Mouse (Mus musculus) olfactory bulb, adult 2 months (tissue): ENCODE results near the gene Trp53rkb.

Experiments
- CTCF ChIP-seq: fragments of 200-500 bp; IDR thresholded peaks from 2 replicates; pipeline ENCODE4 v1.5.1; 2012; ENCODE audit warnings: low read depth, mild to moderate bottlenecking, low read length, moderate library complexity; ENCODE audit not compliant: insufficient read depth
- POLR2A ChIP-seq: fragments of 200-500 bp; IDR thresholded peaks from 2 replicates; pipeline ENCODE4 v1.6.1; 2012; ENCODE audit warnings: mild to moderate bottlenecking, low read depth, low read length, moderate library complexity; ENCODE audit not compliant: insufficient read depth

DNA sequence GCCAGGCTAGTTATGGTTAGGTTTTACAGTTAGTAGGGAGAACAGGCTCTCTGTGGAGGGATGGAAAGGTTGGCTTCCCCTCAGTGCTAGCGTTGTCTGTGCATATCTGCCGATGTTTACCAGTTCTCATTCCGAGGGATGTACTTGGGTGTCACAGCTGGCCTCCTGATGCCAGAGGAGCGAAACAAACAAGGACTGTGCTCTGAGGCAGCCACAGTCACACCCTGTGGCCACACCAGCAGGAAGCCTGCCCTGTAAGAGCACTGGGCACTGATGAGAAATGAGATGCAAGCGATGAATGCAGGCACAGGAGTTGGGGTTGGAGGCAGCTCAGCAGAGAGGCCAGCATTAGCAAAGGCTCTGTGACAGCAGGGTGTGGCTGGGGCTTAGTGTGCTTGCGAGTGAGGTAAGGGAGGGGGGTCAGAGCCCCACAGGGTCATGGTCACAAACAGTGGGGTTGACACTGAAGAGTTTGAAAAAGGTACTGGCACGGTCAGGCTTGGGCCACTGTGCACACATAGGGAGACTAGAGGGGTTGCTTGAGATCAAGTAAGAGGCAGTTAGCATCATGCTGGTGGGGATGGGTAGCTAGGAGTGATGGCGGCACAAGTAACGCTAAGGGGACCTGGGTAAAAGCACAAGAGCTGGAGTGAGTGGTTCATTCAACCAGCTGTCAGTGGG, 26.3 kb downstream of the Trp53rkb start:
- TF ChIP-seq CTCF (no peak), POLR2A (no peak)
